Mouse (Mus musculus) C2C12 (cell line): ENCODE measurements around the gene Ccdc78.
A peak's percentile ranks its signal among the peaks of the same experiment; 100 is the strongest.

Source experiments
- CEBPB ChIP-seq: IDR thresholded peaks from one replicate; pipeline ENCODE4 v1.6.1; 2011; ENCODE audit warnings: low read depth, mild to moderate bottlenecking, control low read depth, moderate library complexity
- CTCF ChIP-seq: IDR thresholded peaks from one replicate; pipeline ENCODE4 v1.5.1; 2011; ENCODE audit not compliant: control insufficient read depth, insufficient read depth, insufficient read length
- FOSL1 ChIP-seq: IDR thresholded peaks from one replicate; pipeline ENCODE4 v1.8.0; 2011; ENCODE audit warnings: mild to moderate bottlenecking, low read length; ENCODE audit not compliant: poor library complexity, insufficient read depth, severe bottlenecking
- MAX ChIP-seq: IDR thresholded peaks from one replicate; pipeline ENCODE4 v1.6.1; 2011; ENCODE audit warnings: mild to moderate bottlenecking, control low read depth
- MYOD1 ChIP-seq: IDR thresholded peaks from one replicate; pipeline ENCODE4 v1.6.1; 2011; ENCODE audit warnings: low read depth; ENCODE audit not compliant: control insufficient read depth, insufficient read length
- USF1 ChIP-seq: IDR thresholded peaks from one replicate; pipeline ENCODE4 v1.6.1; 2011; ENCODE audit warnings: low read depth, mild to moderate bottlenecking, control low read depth, moderate library complexity

DNA sequence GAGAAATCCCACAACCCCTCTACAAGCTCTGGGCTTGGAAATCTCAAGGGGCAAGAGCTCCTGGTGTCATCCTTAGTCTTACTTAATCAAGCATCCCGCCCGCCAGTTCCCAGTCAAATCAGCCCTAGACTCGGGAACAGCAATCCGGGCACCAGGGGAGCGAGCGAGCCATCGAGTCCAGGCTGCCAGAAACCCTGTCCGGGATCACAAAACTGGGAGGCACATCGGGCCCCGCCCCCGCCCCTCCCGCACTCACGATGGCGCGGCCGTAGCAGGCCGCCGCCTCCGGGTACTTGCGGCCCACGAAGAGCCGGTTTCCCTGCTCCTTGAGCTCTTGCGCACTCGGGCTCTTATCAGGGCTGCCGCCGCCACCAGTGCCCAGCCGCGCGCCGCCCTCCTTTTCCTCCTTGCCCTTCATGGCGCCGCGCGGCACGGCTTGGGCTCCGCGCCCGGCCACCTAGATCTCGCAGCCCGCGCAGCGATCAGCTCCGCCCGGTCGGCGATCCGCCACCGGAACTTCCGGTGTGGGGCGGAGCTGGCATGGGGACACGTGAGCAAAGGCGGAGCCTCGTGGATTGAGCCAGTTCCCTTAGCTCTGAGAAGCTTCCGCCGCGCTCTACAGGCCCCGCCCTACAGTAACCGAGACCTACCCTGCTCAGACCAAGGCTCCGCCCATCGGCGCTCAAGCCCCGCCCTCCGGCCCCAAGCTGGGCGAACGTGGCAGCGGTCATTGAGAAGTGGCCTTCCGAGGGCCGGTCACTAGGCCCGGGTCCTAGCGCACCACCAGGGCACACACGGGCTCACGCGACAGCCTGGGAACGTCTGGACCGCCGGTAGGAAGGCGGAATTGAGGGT, 46.3 kb downstream of the Ccdc78 start:
- TF ChIP-seq CTCF (no peak), FOSL1 (no peak), MAX (peak; percentile 44), CEBPB (no peak), MYOD1 (no peak), USF1 (peak; percentile 94)
